Mouse (Mus musculus) CD4-positive, CD25-positive, alpha-beta regulatory T cell, adult 4 months (primary cell): ENCODE measurements at regions not wholly inside any gene's neighbourhood (a gene's known extent, or its start where the extent isn't known, plus 50 kb on each side); places are given as distances from the start of the nearest gene placed in this dataset.

Experiments used
- ATAC-seq: one replicate; pipeline ENCODE4 v1.8.0; 2017

DNA sequence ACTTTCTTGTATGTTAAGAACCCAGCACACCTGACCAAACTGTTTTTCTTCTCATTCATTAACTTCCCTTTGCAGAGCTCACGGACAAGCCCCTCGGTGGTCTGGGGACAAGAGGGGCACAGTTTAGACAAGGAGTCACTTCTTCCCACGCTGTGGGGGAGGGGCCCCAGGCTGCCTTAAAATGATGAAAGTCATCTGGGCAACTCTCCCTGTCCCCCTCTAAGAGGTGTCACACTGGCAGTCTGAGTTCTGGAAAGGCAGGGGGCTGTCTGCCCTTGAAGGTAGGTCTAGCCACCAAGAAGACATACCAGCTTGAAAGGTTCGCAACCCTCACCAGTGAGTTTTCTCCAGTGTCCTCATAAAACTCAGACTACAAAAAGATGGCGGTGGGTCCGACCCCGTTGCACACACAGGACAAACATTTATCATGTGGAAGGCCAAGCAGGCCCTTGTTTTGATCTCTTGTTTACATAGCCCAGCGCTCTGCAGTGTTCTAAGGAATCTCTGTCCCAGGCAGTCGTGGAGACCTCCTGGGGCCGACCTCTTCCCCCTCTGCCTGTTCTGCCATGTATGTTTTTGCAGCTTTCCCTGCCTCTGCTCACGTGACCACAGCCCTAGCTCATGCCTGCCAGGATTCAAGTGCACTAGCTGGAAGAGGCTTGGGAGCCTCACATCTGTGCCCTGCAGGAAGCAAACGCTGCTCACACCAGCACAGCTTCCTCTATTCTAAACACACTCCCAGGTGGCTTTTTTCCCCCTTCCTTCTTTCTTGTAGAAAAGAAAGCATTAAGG lies 259.2 kb downstream of the Cxcl12 start:
- no peak for ATAC-seq

DNA sequence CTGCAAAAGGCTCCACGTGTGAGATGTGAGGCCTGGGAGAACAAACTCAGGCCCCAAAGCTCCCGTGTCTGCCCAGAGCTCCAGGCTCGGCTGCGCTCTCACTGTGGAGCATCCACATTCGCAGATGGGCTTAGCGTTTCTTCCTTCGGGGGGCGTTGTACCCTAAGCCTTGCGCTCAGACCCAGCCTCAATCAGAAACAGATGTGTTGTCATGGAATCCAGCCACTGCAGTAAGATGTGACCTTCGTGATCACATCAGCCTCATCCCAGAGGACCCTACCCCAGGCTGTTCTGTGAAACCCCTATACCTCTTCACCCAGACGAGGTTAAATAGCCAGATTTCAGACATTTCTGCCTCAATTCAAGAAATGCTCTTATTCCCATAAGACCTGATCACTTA lies 260.1 kb downstream of the Cxcl12 start:
- ATAC-seq, result no peak

DNA sequence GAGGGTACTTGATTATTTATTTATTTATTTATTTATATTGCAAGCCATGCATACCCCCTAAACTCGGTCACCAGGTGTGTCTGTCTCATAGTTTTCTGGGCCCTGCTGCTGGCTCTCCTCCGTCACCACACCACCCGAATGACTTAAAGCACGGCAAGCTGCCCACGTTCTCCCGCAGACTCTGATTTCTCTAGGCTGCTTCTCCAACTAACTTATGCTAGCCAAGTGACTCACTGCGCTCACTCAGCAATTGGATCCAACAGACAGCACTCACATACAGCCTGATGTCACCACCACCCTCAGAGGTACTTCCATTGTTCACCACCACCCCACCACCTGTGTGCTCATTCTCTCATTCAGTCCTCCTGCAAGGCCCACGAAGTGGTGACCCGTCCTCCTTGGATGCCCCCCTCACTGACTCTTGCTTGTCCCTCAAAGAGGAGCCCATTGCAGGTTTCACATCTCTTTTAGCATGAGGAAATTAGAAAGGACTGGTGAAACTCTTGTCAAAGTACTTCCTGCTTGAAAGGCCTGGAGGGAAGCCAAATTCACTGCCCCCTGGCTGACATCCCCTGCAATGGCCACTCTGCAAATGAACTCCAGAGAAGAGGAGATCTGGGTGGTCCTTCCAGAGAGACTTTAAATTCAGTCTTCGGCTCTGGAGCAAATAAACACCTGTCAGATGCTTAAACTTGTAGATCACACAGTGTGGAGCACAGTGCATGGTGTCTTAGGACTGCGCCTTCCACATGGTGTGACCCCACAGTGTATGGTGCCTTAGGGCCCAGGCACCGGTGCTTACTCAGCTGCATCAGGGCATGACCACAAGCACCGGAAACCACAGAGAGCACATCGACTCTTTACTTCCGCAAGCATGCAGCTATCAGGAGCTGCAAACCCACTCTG lies 262.8 kb downstream of the Cxcl12 start:
- peak; percentile 89 for ATAC-seq

DNA sequence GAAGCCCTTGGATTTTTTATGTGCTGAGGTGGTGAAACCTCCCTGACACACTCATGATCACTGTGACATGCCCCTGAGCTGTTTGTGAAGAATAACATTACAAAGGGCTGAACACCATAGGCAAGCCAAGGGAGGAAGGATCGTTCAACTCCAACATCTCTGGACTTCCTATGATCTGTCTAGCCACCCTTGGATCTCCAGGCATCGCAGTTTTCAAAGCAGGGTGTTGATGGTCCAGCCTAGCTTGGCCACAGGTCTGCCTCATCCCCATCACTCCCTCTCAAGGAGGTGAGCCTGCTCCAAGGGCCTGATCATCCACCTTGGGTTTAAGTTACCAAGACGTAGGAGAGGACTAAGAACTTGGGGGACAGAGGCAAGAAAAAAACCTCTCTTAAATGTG lies 268.5 kb downstream of the Cxcl12 start:
- ATAC-seq, result no peak

DNA sequence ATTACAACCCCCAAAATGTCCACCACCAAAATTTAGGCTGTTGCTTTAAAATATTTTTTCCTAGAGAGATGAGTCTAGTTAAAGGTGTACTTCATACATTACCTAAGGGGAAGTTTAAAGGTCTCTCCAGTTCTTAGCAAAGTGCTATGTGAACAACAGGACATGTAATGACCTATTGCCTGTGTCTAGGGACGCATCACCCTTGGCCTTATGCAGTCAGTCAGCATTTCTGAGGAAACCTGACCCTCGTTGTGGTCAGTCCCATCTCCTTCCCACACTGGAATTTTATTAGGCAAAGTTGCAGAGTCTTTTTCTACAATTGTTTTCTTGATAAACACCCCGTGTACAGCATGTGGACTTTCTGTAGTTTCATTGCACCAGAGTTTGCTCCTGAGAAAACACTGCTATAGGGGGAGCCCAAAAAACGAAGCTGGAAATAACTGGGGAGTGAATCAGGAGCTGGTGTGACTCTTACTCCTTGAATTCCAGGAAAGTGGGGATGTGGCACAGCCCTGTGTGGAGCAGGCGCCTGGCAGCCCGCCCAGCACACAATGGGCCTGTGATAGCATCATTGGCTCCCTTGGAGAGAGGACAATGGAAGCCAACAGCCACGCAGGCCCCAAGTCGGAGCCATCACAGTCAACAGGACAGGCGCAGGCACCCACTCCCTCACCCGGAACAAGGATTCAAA lies 269.2 kb downstream of the Cxcl12 start:
- no peak for ATAC-seq

DNA sequence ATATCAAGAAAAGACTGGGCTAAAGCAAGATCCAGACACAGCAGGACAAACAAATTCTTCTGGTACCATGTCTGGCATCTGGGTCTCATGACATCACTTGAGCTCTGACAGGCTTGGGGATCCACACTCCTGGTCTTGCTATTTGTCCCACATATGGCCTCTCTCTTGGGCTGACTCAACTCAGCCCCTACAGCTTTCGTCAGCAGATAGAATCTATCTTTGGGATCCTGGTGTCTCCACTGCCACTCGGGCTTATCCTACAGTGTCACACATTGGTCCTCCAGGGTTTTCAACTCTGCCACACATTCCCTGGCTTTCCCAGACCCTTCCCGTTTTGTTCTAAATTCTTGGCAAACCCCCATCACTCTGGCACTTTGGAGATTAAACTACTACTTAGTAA lies 280.3 kb downstream of the Cxcl12 start:
- ATAC-seq, result no peak

DNA sequence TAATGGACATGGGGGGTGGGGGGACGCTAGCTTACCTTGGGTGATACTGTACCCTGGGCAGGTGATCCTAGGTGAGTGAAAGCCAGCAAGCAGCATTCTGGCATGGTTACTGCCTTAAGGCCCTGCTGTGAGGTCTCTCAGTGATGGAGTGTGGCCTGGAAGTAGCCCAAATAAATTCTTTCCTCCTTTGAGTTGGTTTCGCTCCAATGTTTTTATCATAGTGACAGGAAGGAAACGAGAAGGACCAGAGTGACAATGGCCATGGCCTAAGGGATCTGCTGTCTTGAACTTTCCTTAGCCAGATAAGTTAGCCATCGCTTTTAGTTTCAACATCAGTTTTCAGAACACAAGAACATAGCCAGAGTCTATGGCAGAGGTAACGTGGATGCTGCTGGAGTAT lies 282.7 kb downstream of the Cxcl12 start:
- ATAC-seq, result no peak

DNA sequence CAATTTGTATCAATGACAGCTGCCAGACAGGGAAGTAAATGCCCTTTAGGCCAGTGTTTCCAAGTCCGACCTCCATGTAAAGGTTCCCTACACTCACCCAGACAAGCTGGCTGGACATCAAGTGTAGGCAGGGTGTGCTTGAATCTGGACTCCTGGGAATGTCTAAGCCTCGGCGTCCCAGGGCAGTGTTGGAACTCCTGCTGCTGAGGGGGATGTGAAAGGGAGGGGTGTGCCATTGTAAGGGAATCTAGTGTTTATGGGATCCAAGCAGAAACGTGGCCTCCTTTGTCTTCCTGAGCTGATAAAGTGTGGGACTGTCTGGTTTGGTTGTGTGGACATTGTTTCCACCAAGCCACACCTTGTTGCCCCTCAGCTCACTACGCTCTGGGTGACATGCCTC lies 291.9 kb downstream of the Cxcl12 start:
- no peak for ATAC-seq

DNA sequence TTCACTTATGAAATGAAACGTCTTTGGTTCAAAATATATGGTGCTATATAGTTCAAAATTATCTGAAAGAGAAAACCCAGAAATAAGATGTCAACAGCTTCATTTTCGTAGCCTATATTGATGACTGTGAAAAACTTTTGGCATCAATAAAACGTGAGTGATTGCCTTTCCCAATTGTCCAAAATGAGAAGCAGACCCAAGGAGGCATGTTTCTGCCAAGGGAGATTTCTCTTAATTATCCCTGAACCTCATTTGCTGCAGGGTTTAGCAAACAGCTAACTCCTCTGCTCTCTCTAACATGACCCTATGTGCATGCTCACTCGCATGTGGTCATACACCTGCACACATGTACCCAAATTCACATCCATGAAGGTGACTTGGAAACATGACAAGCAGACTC lies 296.8 kb downstream of the Cxcl12 start:
- ATAC-seq, result no peak

DNA sequence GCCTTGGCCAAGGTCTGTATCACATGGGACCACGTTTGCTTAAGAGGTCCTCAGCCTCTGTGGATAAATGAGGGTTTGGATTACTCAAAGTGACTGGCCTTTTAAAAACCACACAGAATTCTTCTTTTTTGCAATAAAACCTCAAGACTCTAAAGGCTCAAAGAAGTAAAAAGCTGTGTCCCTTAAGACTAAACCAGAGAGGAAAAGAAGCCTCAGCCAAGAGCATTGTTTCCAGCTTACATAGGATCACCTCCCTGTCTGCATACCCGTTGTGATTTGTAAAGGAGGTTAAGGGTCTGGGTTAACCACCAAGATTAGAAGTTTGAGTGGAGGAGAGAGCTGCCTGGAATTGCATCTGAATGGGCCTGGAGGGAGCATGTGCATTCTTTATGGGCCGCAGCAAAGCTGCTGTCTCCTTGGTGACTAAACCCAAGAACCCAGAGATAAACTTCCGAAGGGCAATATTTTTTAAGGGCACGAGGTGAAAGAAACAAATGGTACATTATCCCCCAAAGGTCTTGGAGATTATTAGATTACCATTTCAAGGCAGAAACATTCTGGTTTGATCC lies 297.4 kb downstream of the Cxcl12 start:
- ATAC-seq, result no peak

DNA sequence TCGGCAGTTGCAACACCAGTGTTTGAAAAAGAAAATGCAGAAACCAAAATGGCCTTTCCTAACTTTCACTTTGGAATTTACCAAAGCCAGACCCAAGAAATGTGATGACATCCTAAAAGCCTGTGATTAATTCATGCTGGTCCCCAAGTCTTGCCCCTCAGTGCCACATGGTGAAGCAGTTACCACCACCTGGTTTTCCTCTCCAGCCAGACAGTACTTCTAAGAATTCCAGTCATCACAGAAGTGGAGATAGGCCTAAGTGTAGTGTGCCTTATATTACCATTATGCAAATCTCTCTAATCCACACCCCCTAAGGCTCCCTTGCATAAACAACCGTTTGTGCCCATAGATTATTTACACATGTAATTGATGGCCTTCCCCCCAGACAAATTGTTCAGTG lies 311.0 kb downstream of the Cxcl12 start:
- no peak for ATAC-seq

DNA sequence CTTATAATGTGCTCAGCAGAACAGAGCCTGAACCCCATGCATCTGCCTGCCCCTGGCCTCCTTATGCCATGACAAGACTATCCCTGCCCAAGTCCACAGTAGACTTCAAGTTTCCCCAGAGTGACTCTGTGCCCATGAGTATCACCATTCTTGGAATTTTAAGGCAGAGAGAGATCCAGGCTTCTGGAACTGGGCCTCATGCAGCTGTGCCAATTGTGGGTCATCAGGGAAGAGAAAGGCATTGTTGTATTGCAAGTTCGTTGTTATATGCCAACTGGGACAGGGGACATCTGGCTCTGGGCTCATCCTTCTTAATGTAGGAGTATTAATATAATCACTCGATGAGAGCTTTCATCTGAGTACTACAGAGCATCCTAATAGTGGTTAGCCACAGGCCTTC lies 312.1 kb downstream of the Cxcl12 start:
- no peak for ATAC-seq

DNA sequence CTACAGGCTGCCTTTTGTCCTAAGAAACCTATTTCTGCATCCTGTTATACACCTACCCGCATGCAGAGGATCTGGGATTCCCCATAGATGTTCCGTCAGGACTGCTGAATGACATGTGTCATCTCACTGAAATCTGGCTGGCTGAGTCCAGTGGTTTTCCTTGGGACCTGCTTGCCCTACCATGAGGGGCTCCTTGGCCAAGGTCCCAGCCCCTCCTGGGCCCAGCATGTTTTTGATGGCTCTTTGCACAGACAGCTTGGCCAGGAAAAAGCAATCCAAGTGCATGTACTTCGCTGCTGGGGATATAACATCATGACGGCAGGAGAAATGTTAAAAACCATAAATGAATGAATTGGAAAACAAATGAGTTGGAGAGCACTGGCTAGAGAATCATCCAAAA lies 320.8 kb downstream of the Cxcl12 start:
- ATAC-seq, result no peak

DNA sequence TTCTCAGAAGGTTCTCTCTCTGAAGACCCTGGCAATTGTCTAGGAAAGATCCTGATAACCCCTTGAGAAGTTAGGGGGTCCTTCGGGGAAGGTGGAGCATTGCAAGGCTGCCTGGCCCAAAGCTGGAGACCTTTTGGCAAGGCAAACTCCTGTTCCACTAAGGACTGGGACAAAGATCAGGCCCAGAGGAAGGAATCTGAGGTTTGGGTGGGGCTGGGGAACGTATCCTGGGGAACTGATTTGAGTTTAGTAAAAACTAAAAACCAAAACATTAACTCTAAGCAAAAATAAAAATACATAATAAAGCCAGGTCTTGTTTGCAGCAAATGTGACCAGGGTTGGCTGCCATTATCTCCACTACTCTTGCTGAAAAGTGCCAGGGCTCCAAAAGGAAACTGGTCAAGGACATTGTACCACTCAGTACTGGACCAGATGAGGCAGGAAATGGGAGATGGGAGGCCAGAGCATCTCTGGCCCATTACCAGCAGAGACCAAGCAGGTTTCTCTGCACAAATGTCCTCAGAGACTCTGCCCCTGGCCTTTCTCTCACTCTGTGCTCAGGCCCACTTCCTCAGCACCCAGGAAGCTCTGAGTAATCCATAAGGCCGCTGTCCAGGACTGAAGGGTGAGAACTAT lies 321.5 kb downstream of the Cxcl12 start:
- no peak for ATAC-seq

DNA sequence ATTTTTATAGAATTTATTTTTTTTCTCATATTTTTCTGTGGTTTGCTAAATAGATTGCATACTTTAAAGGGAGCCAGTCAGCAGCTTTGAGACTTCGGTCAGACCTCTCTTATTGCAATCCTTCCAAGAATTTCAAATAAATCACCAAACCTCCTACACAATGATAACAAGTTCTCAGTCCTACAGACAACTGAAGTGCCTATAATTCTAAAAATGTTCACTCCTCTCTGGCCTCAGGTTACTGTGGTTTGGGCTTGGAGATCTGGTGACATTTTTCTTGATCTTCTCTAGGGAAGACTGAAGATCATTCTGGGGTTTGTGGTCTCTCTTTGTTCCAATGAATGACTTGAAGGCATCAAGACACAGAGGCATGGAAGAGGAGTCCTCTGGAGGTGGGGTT lies 326.6 kb downstream of the Cxcl12 start:
- ATAC-seq, result no peak

DNA sequence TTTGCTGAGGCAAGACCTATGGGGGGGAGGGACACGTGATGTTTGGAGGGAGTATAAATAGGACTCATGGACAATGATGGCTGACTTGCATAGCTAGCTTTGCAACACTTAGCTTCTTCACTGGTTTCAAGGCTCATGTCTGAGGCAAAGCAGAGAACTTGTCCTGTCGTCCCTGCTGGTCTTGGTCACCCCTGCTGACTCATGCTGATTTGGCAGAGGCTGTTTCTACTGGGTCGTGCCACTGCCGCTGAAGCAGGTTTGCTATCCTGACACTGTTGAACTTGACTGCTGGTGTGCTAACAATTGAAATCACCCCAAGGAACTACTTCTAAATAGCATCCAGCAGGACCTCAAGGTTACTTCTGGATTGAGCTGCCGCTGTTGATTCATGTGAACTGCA lies 329.0 kb downstream of the Cxcl12 start:
- no peak for ATAC-seq

DNA sequence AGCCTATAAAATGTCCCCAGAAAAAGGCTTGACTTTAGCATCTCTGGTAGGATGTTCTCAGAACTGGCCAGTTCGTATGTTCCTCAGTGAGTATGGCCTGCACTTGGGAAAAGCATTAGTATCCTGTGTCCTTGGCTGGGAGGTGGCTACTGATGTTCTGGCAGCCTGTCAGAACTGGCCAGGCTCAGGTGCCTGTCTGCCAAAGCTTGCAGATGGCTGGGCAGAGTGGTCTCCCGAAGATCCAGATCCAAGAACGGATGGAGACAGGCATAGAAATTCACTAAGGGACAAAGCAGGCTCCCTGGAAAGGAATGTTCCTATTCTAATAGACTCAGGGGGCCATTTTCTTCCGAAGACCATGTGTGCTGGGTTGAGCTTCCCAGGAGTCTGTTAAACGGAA lies 329.6 kb downstream of the Cxcl12 start:
- ATAC-seq, result no peak

DNA sequence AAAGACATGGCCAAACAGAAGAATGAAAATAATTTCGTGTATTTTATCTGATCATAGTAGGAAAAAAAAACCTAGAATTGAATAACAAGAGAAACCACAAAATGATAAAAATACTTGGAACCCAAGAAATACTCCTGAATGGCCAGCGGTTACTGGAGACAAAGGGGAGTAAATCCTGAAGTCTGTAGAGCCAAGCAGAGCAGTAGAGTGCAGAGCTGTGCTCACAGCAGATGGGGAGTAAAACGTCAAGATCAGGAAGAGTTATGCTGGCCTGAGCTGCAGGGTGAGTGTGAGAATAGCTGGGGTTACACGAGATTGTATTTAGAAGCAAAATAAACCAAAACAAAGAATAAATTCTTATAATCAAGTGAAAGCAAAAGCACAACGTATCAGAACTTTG lies 334.0 kb downstream of the Cxcl12 start:
- ATAC-seq, result no peak

DNA sequence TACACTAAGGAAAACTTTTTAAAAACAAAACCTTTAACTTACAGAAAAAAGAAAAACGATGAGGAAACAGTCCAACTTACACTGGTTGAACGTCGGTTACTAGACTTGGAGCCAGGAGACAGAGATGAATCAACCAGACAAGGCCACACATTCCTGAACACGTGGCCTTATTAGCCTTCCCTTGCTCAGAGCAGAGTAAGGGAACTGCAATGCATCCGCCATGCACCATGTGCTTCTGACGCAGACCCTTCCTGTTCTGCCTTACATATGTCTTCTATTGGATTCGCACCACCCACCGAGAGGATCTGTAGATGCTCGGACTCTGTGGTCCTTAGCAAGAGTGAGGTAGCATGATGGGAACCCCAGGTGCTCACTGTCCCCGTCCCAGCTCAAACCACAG lies 336.2 kb upstream of the Zfp637 start:
- no peak for ATAC-seq

DNA sequence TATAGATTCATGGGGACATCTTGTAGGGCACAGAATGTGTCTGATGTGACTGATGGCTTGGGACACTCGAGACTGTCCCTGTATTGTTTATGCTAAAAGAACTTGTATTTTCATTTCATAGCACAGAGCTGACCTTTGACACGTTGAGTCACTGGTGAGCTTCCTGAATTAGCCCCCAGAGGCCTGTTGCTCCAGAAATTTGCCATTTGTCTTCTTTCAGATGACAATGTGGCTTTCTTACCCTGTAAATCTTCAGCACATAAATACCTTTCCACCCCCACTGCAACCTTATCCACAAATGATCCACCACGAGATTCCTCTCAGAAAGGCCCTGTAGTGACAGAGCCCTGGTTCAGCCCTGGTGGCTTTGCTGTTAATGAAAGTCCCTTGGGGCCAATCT lies 335.5 kb upstream of the Zfp637 start:
- ATAC-seq, result no peak

DNA sequence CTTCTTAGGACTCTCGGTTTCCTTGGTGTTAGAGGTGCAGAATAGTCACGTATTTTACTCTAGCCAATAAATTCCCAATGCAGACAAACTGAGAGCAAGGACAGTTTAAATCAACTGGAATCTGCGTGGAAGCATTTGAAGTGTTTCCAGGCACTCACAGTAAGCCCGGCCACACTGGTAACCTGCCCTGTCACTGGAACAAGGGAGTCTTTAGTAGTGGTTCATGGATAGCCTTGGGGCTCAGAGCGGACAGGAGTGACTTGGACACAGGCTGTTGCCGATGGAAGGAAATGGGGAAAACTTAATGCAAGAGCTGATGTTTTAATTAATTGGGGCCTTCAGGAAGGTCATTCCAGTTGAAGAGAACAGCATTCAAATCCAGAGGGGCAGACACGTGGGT lies 334.4 kb upstream of the Zfp637 start:
- no peak for ATAC-seq

DNA sequence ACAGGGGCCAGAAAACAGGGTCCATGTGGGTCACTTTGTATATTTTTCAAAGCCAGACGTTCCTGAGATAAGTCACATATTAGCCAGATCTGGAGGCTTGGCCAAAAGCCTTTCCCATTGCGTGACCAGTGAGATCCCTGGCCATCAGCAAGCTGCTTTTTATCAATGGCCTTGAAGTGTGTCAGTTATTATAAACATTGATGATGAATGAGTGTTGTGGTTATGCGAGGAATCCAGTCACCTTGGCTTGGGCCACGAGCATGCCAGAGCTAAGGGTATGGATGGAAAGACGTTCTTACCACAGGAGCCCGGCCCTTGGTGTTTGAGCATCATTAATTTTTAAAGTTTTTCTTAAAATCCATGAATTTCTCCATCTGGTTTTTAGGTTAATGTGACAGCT lies 332.1 kb upstream of the Zfp637 start:
- ATAC-seq, result no peak

DNA sequence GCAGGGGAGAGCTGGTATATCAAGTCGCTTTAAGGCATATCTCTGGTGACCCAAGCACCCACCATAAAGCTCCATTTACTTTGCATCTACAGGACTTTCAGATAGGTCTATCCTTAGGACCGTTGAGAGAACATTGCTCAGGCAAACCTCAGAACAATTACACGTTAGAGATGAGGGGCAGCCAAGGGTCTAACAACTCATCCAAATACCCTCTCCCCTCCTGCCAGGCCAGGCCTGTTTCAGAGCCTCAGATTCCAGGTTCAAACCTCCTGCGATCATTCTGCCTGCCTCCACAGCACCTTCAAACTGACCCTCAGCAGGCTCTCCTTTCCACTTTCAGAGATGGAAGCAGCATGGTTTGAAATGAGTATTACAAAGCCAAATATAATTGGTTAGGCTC lies 331.0 kb upstream of the Zfp637 start:
- no peak for ATAC-seq
